Comparison of ENCODE assay signal across 24 mouse cellular contexts in genomic region chr1:30850906-30851305, GRCm38 (mm10). TPM values are rescaled to one million over a fixed set of nuclear protein-coding genes. Genes with fewer than 3 reads are reported as not detected.
DNase-seq lines count a peak whose midpoint lies in the region; ATAC-seq and TF ChIP-seq lines count a peak whose summit lies in the region.
"Had no signal": no experiment of that assay in that cellular context is flagged by ENCODE, and none has a peak within 500 bp of the region (broad histone marks: within the 10 kb centered on the region; RNA-seq: fewer than 3 reads in every experiment).

No protein-coding gene starts in this region.

- H3K4me1 ChIP-seq in heart, embryonic 13.5 days = peaks cover 36% of the 10 kb centered on the region
- no peaks in the 10 kb centered on the region for H3K4me1 ChIP-seq in intestine, embryonic 15.5 days (replicated peaks)
- H3K4me1 ChIP-seq in intestine, postnatal 0 days (replicated peaks; ENCODE audit: control insufficient read depth, insufficient read depth, low read length) = no peaks in the 10 kb centered on the region
- H3K4me1 ChIP-seq: embryonic facial prominence, embryonic 13.5 days; embryonic facial prominence, embryonic 15.5 days; forebrain, embryonic 10.5 days; forebrain, embryonic 12.5 days had no signal

- H3K4me2 ChIP-seq in heart, embryonic 13.5 days = no peak overlapping the region
- no peak overlapping the region for H3K4me2 ChIP-seq in intestine, embryonic 15.5 days (replicated peaks)
- H3K4me2 ChIP-seq in intestine, postnatal 0 days (replicated peaks; ENCODE audit: low read depth) = no peak overlapping the region
- H3K4me2 ChIP-seq: embryonic facial prominence, embryonic 13.5 days; embryonic facial prominence, embryonic 15.5 days; forebrain, embryonic 12.5 days had no signal

- no peaks in the 10 kb centered on the region for H3K27me3 ChIP-seq in heart, embryonic 13.5 days (replicated peaks)
- no peaks in the 10 kb centered on the region for H3K27me3 ChIP-seq in intestine, embryonic 15.5 days (replicated peaks)
- no peaks in the 10 kb centered on the region for H3K27me3 ChIP-seq in intestine, postnatal 0 days (replicated peaks; ENCODE audit: control insufficient read depth, insufficient read depth, low read length)
- H3K27me3 ChIP-seq: embryonic facial prominence, embryonic 13.5 days; embryonic facial prominence, embryonic 15.5 days; forebrain, embryonic 12.5 days; Patski had no signal

- intact Hi-C loops in heart, postnatal 10 days (cut with DNase I) = no loop called here

- H3K9me3 ChIP-seq in heart, embryonic 13.5 days = no peaks in the 10 kb centered on the region
- H3K9me3 ChIP-seq in intestine, embryonic 15.5 days = no peaks in the 10 kb centered on the region
- H3K9me3 ChIP-seq in intestine, postnatal 0 days (ENCODE audit: control insufficient read depth) = no peaks in the 10 kb centered on the region
- H3K9me3 ChIP-seq: embryonic facial prominence, embryonic 13.5 days; embryonic facial prominence, embryonic 15.5 days; forebrain, embryonic 10.5 days; forebrain, embryonic 12.5 days had no signal

- H3K27ac ChIP-seq in heart, embryonic 13.5 days (replicated peaks) = peak overlapping the region; percentile 40
- H3K27ac ChIP-seq in intestine, embryonic 15.5 days = no peak overlapping the region
- H3K27ac ChIP-seq in intestine, postnatal 0 days (ENCODE audit: low read depth, low read length) = no peak overlapping the region
- H3K27ac ChIP-seq: embryonic facial prominence, embryonic 13.5 days; embryonic facial prominence, embryonic 15.5 days; forebrain, embryonic 10.5 days; forebrain, embryonic 12.5 days had no signal

- H3K4me3 ChIP-seq in heart, embryonic 13.5 days = no peak overlapping the region
- H3K4me3 ChIP-seq in intestine, embryonic 15.5 days (replicated peaks) = no peak overlapping the region
- no peak overlapping the region for H3K4me3 ChIP-seq in intestine, postnatal 0 days (ENCODE audit: low read depth, low read length)
- H3K4me3 ChIP-seq: embryonic facial prominence, embryonic 13.5 days; embryonic facial prominence, embryonic 15.5 days; erythroblast, embryonic 14.5 days; forebrain, embryonic 10.5 days; forebrain, embryonic 12.5 days had no signal

- no peak for DNase-seq in heart, postnatal 10 days
- no peak for DNase-seq in layer of hippocampus, postnatal 14 days (ENCODE audit: low spot score in 2 of 2)
- no peak for DNase-seq in urinary bladder, postnatal 14 days (ENCODE audit: low spot score)
- DNase-seq: adrenal gland, adult 8-10 months; adrenal gland, postnatal 14 days; cerebellum, adult 11 months; cerebellum, adult 18-20 months; cerebellum, adult 8-10 months; cerebellum, adult 9-11 months; cerebellum, postnatal 14 days; cerebellum, postnatal 36 days; embryo, embryonic 11 days had no signal

- no peak for ATAC-seq in heart, embryonic 13.5 days (ENCODE audit: extremely low read depth, insufficient number of reproducible peaks, low FRiP score, low TSS enrichment)
- peak; percentile 55; the same call in 1 of the 2 replicates for ATAC-seq in intestine, embryonic 15.5 days
- ATAC-seq in intestine, postnatal 0 days = peak; percentile 65
- ATAC-seq: activated CD4-positive, CD25-positive, alpha-beta regulatory T cell, adult 4 months; forebrain, embryonic 14.5 days; forebrain, embryonic 16.5 days; Patski had no signal

- H3K9ac ChIP-seq in heart, embryonic 13.5 days = no peak overlapping the region
- no peak overlapping the region for H3K9ac ChIP-seq in intestine, embryonic 15.5 days
- no peak overlapping the region for H3K9ac ChIP-seq in intestine, postnatal 0 days (ENCODE audit: low read depth, low read length)
- H3K9ac ChIP-seq: embryonic facial prominence, embryonic 13.5 days; embryonic facial prominence, embryonic 15.5 days; forebrain, embryonic 12.5 days had no signal

- peaks cover 7% of the 10 kb centered on the region for H3K36me3 ChIP-seq in heart, embryonic 13.5 days
- no peaks in the 10 kb centered on the region for H3K36me3 ChIP-seq in intestine, embryonic 15.5 days
- H3K36me3 ChIP-seq in intestine, postnatal 0 days (ENCODE audit: control insufficient read depth, insufficient read depth) = no peaks in the 10 kb centered on the region

- 67% methylated on average over 2 of the region's 2 CpGs for WGBS in heart, embryonic 13.5 days
- WGBS in intestine, embryonic 15.5 days = 72% methylated on average over 2 of the region's 2 CpGs
- 68% methylated on average over 2 of the region's 2 CpGs for WGBS in intestine, postnatal 0 days

- TF ChIP-seq CTCF in intestine, postnatal 0 days (IDR thresholded peaks at IDR 0.05; ENCODE audit: low read depth) = no peak

RNA-seq across cellular contexts. Expression of gene Phf3, which starts 22.8 kb away (rescaled TPM):
- 22.8 and 26.1 TPM in 2 replicates for polyA plus RNA-seq in heart, embryonic 13.5 days (2015; fragmentation: Nextera tagmentation; extraction: Ambion mirVana)
- total RNA-seq in heart, postnatal 10 days (2021) = 10 to 100 TPM; 40.9 to 41.1 TPM
- polyA plus RNA-seq in intestine, embryonic 15.5 days (2015; fragmentation: Nextera tagmentation; extraction: Ambion mirVana) = 33.3 and 33.6 TPM in 2 replicates
- polyA plus RNA-seq in intestine, postnatal 0 days (2015; fragmentation: Nextera tagmentation; extraction: Ambion mirVana) = 15.3 and 16.8 TPM in 2 replicates
- total RNA-seq in layer of hippocampus, postnatal 14 days (2021) = 10 to 100 TPM; 81.5 to 83.0 TPM
